Mouse (Mus musculus): ENCODE measurements around the gene Olfr1256. TPM values are rescaled to one million over a fixed set of nuclear protein-coding genes. Genes with fewer than 3 reads are reported as not detected.

Olfr1256 gene
- not detected for total RNA-seq (2021)
- polyA plus RNA-seq (2012; rRNA removed), result not detected in 2 replicates
- long read RNA-seq, result 0 reads

DNA sequence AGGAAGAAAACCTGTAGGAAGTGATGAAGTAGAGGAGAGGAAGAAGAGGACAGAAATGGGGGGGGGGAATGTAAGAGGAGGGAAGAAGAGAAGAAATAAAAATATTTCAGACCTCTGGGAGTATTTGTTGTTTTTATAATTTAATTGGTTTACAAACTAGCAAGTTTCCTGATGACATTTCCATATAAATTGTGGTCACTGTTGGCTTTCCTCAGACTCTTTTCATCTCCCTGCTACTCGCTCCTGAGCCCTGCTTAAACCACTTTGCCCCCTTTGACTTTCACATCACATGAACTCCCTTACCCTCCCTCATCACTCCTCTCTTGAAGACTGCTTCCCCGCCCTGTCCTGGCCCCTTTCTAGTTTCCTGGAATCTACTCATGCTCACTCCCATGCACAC is at the start of gene Olfr1256:
Olfr1256 (minus strand) TSS at position 101 of the 400 bp plus-strand sequence.
- DNase-seq, result no peak

DNA sequence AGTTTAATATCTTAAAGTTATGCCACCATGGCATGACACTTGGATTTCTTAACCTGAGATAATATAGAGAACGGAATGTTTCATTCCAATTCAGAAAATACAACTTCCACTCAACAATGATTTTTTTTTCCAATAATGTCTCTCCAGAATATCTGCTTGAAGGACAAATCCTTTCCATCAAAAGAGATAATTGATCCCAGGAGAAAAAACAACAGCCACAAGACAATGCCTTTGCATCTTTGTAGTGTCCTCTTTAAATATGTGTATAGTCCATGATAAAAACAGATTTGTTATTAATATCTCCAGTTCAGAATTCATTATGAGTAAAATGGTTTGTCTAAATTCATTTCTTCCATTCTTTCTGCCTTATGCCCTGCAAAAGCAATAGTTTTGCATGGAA is 36.8 kb upstream of the Olfr1256 start, which contains the start of gene Olfr1257:
Olfr1257 (plus strand) TSS at position 301 of the 400 bp plus-strand sequence.
- DNase-seq, result no peak

DNA sequence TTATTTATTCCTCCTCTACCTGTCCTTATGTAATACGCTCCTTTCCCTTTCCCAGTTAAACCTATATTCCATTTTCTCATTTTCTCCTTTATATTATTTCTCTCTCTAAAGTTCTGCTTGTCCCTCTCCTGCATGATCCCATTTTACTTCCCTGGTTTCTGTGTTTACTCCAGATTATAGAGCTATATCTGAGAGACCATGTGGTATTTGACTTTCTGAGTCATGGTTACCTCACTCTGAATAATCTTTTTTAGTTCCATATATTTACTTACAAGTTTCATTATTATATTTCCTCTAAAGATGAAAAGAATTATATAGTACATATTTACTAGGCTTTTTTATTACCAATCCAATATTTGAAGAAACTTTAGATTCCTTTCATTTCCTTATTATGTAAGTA is 7.9 kb upstream of the Olfr1256 start:
- DNase-seq, result no peak

DNA sequence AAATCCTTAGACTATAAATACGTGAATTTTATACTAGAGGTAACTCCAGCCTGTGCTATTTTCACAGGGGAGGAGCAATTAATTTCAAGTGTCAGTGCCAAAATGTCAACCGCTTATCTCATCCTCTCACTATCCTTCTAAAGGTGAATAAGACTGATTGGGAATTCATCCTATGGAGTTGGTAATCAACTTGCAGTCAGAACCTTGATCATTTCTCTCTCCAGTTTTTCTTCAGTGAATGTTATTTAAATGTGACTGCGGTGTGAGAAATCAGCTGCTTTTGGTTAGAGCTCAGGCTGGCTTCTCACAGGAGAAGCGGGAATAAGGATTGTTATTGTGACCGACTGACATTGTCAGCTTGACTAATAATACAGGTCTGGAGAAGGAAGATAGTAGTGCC is 6.8 kb upstream of the Olfr1256 start, which contains the start of gene Olfr48:
Olfr48 (minus strand) TSS at position 101 of the 400 bp plus-strand sequence.
- DNase-seq, result no peak

DNA sequence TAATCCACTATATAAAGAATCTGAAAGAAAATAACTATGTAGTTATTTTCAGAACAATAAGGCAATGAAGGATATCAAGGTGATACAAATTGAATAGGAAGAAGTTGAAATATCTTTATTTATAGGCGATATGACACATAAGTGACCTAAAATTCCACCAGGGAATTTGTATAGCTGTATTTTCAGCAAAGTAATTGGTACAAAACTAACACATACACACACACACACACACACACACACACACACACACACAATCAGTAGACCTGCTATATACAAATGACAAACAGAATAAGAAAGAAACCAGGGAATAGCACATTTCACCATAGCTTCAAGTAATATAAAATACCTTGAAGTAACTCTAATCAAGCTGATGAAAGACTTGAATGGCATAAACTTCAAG is 21.1 kb downstream of the Olfr1256 start:
- no peak for DNase-seq

DNA sequence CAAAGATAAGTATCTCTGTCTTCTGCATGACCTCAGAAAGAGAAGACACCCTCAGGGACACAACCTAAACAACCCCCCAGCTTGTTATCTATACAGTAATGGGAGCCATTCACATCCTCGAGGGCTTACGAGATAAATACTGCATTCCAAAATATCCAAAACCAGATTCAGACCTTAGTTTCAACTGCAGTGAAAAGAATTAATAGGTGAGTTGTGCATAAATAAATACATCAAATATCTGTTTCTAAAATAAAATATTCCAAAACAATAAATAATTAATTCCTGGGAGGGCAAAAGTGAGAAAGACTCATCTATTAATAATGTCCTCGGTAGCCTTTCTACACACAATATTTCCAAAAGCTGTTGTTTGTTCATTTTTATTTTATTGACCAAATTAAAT is 29.6 kb downstream of the Olfr1256 start, which contains the start of gene Olfr1255:
Olfr1255 (plus strand) TSS at position 301 of the 400 bp plus-strand sequence.
- DNase-seq, result no peak

DNA sequence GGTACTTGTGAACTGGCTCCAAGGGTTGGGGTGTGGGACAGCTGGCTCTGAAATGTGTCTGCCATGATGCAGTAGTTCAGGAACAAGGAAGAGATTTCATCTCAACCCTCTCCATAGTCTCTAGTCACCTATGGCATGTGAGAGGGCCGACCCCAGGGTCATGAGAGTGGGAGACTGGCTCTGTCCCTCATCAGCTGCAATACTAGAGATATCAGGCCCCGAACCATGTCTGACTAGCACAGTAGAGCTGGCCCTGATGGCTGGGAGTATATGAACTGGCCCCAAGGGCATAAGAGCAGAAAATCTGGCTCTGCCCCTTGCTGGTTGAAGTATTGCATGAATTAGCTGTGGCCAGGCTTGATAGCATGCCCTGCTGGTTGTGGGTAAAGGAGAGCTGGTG is 30.6 kb downstream of the Olfr1256 start:
- DNase-seq, result no peak

DNA sequence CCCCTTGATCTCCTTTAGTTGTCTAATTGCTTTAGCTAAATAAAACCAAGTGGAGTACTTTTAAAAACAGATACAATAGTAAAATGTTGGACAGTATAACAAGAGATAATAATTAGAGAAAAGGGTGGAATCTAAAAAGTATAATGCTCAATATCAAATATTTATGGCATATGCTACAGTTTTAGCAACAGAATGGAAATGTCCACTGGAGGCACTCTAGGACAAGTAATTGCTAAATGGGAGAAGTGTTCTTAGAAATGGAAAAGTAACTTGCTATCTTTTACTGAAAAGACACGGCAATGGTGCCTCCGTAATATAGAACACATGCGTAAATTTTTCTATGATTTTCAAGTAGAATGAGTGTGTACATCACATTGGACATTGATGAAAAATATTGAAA is 41.8 kb downstream of the Olfr1256 start:
- no peak for DNase-seq

DNA sequence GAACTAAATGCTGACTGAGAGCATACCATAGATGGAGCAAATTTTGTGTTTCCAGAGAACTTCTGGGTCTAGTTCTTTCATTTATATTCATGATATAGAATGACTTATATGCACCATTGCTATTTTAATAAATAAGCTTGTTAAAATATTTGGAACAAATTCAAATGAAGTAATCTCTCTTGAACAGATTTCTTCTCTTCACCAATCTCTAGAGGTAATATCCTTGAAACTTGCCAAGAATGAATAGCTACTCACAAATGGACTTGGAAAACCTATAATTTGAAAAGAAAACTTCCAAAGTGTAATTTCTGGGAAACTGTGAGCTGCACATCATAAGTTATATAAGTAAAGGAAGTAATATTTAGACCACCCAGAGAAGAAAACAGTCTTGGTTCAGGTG is 47.8 kb downstream of the Olfr1256 start, which contains the start of gene Olfr1254:
Olfr1254 (minus strand) TSS at position 101 of the 400 bp plus-strand sequence.
- DNase-seq, result no peak

Other genes with a start within 250 kb of the Olfr1256 start
- gene Olfr1246, start 248.4 kb downstream of the Olfr1256 start, total RNA-seq (2021), result not detected
- not detected in 2 replicates for gene Olfr1246, start 248.4 kb downstream of the Olfr1256 start, polyA plus RNA-seq (2012; rRNA removed)
- gene Olfr1247, start 227.4 kb downstream of the Olfr1256 start, total RNA-seq (2021), result not detected
- not detected in 2 replicates for gene Olfr1247, start 227.4 kb downstream of the Olfr1256 start, polyA plus RNA-seq (2012; rRNA removed)
- gene Olfr1248, start 223.3 kb downstream of the Olfr1256 start, total RNA-seq (2021), result not detected
- gene Olfr1248, start 223.3 kb downstream of the Olfr1256 start, polyA plus RNA-seq (2012; rRNA removed), result not detected in 2 replicates
- gene Olfr1249, start 206.6 kb downstream of the Olfr1256 start, total RNA-seq (2021), result not detected
- not detected in 2 replicates for gene Olfr1249, start 206.6 kb downstream of the Olfr1256 start, polyA plus RNA-seq (2012; rRNA removed)
- gene Olfr1250, start 180.1 kb downstream of the Olfr1256 start, total RNA-seq (2021), result not detected
- not detected in 2 replicates for gene Olfr1250, start 180.1 kb downstream of the Olfr1256 start, polyA plus RNA-seq (2012; rRNA removed)
- gene Olfr1251, start 169.6 kb downstream of the Olfr1256 start, total RNA-seq (2021), result not detected
- gene Olfr1251, start 169.6 kb downstream of the Olfr1256 start, polyA plus RNA-seq (2012; rRNA removed), result not detected in 2 replicates
- gene Olfr1252, start 116.5 kb downstream of the Olfr1256 start, total RNA-seq (2021), result not detected
- gene Olfr1252, start 116.5 kb downstream of the Olfr1256 start, polyA plus RNA-seq (2012; rRNA removed), result not detected in 2 replicates
- gene Olfr1253, start 84.5 kb downstream of the Olfr1256 start, total RNA-seq (2021), result not detected
- gene Olfr1253, start 84.5 kb downstream of the Olfr1256 start, polyA plus RNA-seq (2012; rRNA removed), result not detected in 2 replicates
- gene Olfr1254, start 47.9 kb downstream of the Olfr1256 start, total RNA-seq (2021), result not detected
- not detected in 2 replicates for gene Olfr1254, start 47.9 kb downstream of the Olfr1256 start, polyA plus RNA-seq (2012; rRNA removed)
- gene Olfr1255, start 29.5 kb downstream of the Olfr1256 start, total RNA-seq (2021), result not detected
- not detected in 2 replicates for gene Olfr1255, start 29.5 kb downstream of the Olfr1256 start, polyA plus RNA-seq (2012; rRNA removed)
- gene Olfr48, start 6.7 kb upstream of the Olfr1256 start, total RNA-seq (2021), result not detected
- not detected in 2 replicates for gene Olfr48, start 6.7 kb upstream of the Olfr1256 start, polyA plus RNA-seq (2012; rRNA removed)
- not detected for gene Olfr1257, start 36.9 kb upstream of the Olfr1256 start, total RNA-seq (2021)
- gene Olfr1257, start 36.9 kb upstream of the Olfr1256 start, polyA plus RNA-seq (2012; rRNA removed), result not detected in 2 replicates
- not detected for gene Olfr1258, start 85.8 kb upstream of the Olfr1256 start, total RNA-seq (2021)
- not detected in 2 replicates for gene Olfr1258, start 85.8 kb upstream of the Olfr1256 start, polyA plus RNA-seq (2012; rRNA removed)
- gene Olfr1259, start 107.1 kb upstream of the Olfr1256 start, total RNA-seq (2021), result not detected
- not detected in 2 replicates for gene Olfr1259, start 107.1 kb upstream of the Olfr1256 start, polyA plus RNA-seq (2012; rRNA removed)
- not detected for gene Olfr1260, start 132.8 kb upstream of the Olfr1256 start, total RNA-seq (2021)
- gene Olfr1260, start 132.8 kb upstream of the Olfr1256 start, polyA plus RNA-seq (2012; rRNA removed), result not detected in 2 replicates
- not detected for gene Olfr1261, start 149.7 kb upstream of the Olfr1256 start, total RNA-seq (2021)
- not detected in 2 replicates for gene Olfr1261, start 149.7 kb upstream of the Olfr1256 start, polyA plus RNA-seq (2012; rRNA removed)
- gene Olfr1262, start 158.6 kb upstream of the Olfr1256 start, total RNA-seq (2021), result not detected
- not detected in 2 replicates for gene Olfr1262, start 158.6 kb upstream of the Olfr1256 start, polyA plus RNA-seq (2012; rRNA removed)
- not detected for gene Olfr1263, start 170.6 kb upstream of the Olfr1256 start, total RNA-seq (2021)
- not detected in 2 replicates for gene Olfr1263, start 170.6 kb upstream of the Olfr1256 start, polyA plus RNA-seq (2012; rRNA removed)
- not detected for gene Olfr1264, start 184.0 kb upstream of the Olfr1256 start, total RNA-seq (2021)
- gene Olfr1264, start 184.0 kb upstream of the Olfr1256 start, polyA plus RNA-seq (2012; rRNA removed), result not detected in 2 replicates
- gene Olfr1265, start 193.8 kb upstream of the Olfr1256 start, total RNA-seq (2021), result not detected
- not detected in 2 replicates for gene Olfr1265, start 193.8 kb upstream of the Olfr1256 start, polyA plus RNA-seq (2012; rRNA removed)
- gene Olfr140, start 222.0 kb upstream of the Olfr1256 start, total RNA-seq (2021), result not detected
- gene Olfr140, start 222.0 kb upstream of the Olfr1256 start, polyA plus RNA-seq (2012; rRNA removed), result not detected in 2 replicates